In genomic region chr15:98631493-98631892, GRCm38 (mm10) we compare ENCODE assay signal across 8 mouse cellular contexts. TPM values are rescaled to one million over a fixed set of nuclear protein-coding genes. Genes with fewer than 3 reads are reported as not detected.
DNase-seq lines count a peak whose midpoint lies in the region; ATAC-seq and TF ChIP-seq lines count a peak whose summit lies in the region.

No protein-coding gene starts in this region.

- H3K9me3 ChIP-seq in forebrain, embryonic 14.5 days (replicated peaks; ENCODE audit: control insufficient read depth, low read length): no peaks in the 10 kb centered on the region
- H3K9me3 ChIP-seq in hindbrain, embryonic 14.5 days (ENCODE audit: control insufficient read depth, low read length): no peaks in the 10 kb centered on the region
- no peaks in the 10 kb centered on the region for H3K9me3 ChIP-seq in limb, embryonic 15.5 days
- H3K9me3 ChIP-seq in midbrain, embryonic 16.5 days (replicated peaks; ENCODE audit: control insufficient read depth, low read length, poor library complexity, severe bottlenecking): no peaks in the 10 kb centered on the region
- no peaks in the 10 kb centered on the region for H3K9me3 ChIP-seq in stomach, embryonic 16.5 days (replicated peaks; ENCODE audit: control insufficient read depth, low read length)

- WGBS in forebrain, embryonic 14.5 days: under 1% methylated on average over 18 of the region's 18 CpGs
- WGBS in hindbrain, embryonic 14.5 days: 0% methylated on average over 16 of the region's 18 CpGs
- under 1% methylated on average over 18 of the region's 18 CpGs for WGBS in limb, embryonic 15.5 days
- WGBS in midbrain, embryonic 16.5 days: under 1% methylated on average over 18 of the region's 18 CpGs
- under 1% methylated on average over 18 of the region's 18 CpGs for WGBS in stomach, embryonic 16.5 days

- H3K27ac ChIP-seq in left cerebral cortex, adult 2 months: no peak overlapping the region
- H3K27ac ChIP-seq in forebrain, embryonic 14.5 days (ENCODE audit: low read depth, low read length): peak overlapping the region; percentile 69; the same call in 1 of the 2 replicates
- peak overlapping the region; percentile 93 for H3K27ac ChIP-seq in hindbrain, embryonic 14.5 days
- peak overlapping the region; percentile 62; the same call in 1 of the 2 replicates for H3K27ac ChIP-seq in limb, embryonic 15.5 days
- H3K27ac ChIP-seq in midbrain, embryonic 16.5 days (ENCODE audit: low read length): peak overlapping the region; percentile 98
- peak overlapping the region; percentile 74 for H3K27ac ChIP-seq in stomach, embryonic 16.5 days (ENCODE audit: low read length)

- peak; percentile 1; the same call in 1 of the 2 replicates for ATAC-seq in forebrain, embryonic 14.5 days
- ATAC-seq in hindbrain, embryonic 14.5 days (ENCODE audit: low FRiP score): 0 out of 2 replicates have a peak, but pooled peaks have one; percentile 10
- ATAC-seq in limb, embryonic 15.5 days (ENCODE audit: insufficient number of reproducible peaks, low FRiP score, low TSS enrichment, low read depth): no peak
- ATAC-seq in midbrain, embryonic 16.5 days: 0 out of 2 replicates have a peak, but pooled peaks have one; percentile 11
- no peak for ATAC-seq in stomach, embryonic 16.5 days (ENCODE audit: insufficient read depth, low FRiP score)

- peak; percentile 52 to 71 for DNase-seq in left cerebral cortex, adult 2 months (ENCODE audit: extremely low spot score in 1 of 2, low spot score in 2 of 2)
- DNase-seq in left cerebral cortex, adult 11 months (ENCODE audit: low spot score): no peak
- DNase-seq in c-Kit-positive CD71-positive TER-119-positive erythroid progenitor cells, embryonic 14.5 days (ENCODE audit: low spot score): peak; percentile 59
- DNase-seq in forebrain, embryonic 14.5 days (ENCODE audit: low spot score): peak; percentile 67
- peak; percentile 78 for DNase-seq in hindbrain, embryonic 14.5 days (ENCODE audit: low spot score)

- H3K4me2 ChIP-seq in forebrain, embryonic 14.5 days (ENCODE audit: low read length): peak overlapping the region; percentile 87
- peak overlapping the region; percentile 68 for H3K4me2 ChIP-seq in hindbrain, embryonic 14.5 days (replicated peaks)
- peak overlapping the region; percentile 90 for H3K4me2 ChIP-seq in limb, embryonic 15.5 days
- peak overlapping the region; percentile 69 for H3K4me2 ChIP-seq in midbrain, embryonic 16.5 days (ENCODE audit: low read length)
- peak overlapping the region; percentile 95 for H3K4me2 ChIP-seq in stomach, embryonic 16.5 days (ENCODE audit: low read depth, low read length)

- H3K4me1 ChIP-seq in forebrain, embryonic 14.5 days (ENCODE audit: control insufficient read depth, insufficient read depth, low read length): peaks cover 28% of the 10 kb centered on the region
- peaks cover 41% of the 10 kb centered on the region for H3K4me1 ChIP-seq in hindbrain, embryonic 14.5 days (replicated peaks; ENCODE audit: control insufficient read depth, insufficient read depth, low read length)
- peaks cover 72% of the 10 kb centered on the region for H3K4me1 ChIP-seq in limb, embryonic 15.5 days
- peaks cover 33% of the 10 kb centered on the region for H3K4me1 ChIP-seq in midbrain, embryonic 16.5 days (ENCODE audit: control insufficient read depth, insufficient read depth, low read length)
- H3K4me1 ChIP-seq in stomach, embryonic 16.5 days (ENCODE audit: control insufficient read depth, insufficient read depth, low read length): peaks cover 53% of the 10 kb centered on the region

- peak overlapping the region; percentile 50 for H3K4me3 ChIP-seq in left cerebral cortex, adult 2 months
- H3K4me3 ChIP-seq in forebrain, embryonic 14.5 days (ENCODE audit: low read depth, low read length): peak overlapping the region; percentile 81
- peak overlapping the region; percentile 58 for H3K4me3 ChIP-seq in hindbrain, embryonic 14.5 days (replicated peaks; ENCODE audit: low read length)
- H3K4me3 ChIP-seq in limb, embryonic 15.5 days: peak overlapping the region; percentile 78
- peak overlapping the region; percentile 84 for H3K4me3 ChIP-seq in midbrain, embryonic 16.5 days (ENCODE audit: low read depth, low read length)
- peak overlapping the region; percentile 75 for H3K4me3 ChIP-seq in stomach, embryonic 16.5 days (replicated peaks; ENCODE audit: low read length)

- peaks cover 15% of the 10 kb centered on the region; the same call in 1 of the 2 replicates for H3K27me3 ChIP-seq in forebrain, embryonic 14.5 days (replicated peaks; ENCODE audit: control insufficient read depth, insufficient read depth, low read length)
- H3K27me3 ChIP-seq in hindbrain, embryonic 14.5 days (ENCODE audit: control insufficient read depth, insufficient read depth, low read length): no peaks in the 10 kb centered on the region
- peaks cover 38% of the 10 kb centered on the region for H3K27me3 ChIP-seq in limb, embryonic 15.5 days
- H3K27me3 ChIP-seq in midbrain, embryonic 16.5 days (ENCODE audit: control insufficient read depth, insufficient read depth, low read depth, low read length): no peaks in the 10 kb centered on the region
- H3K27me3 ChIP-seq in stomach, embryonic 16.5 days (ENCODE audit: control insufficient read depth, insufficient read depth, low read length): peaks cover 16% of the 10 kb centered on the region

- intact Hi-C loops in left cerebral cortex, adult 2 months (cut with DNase I): no loop called here

- 0 out of 2 replicates have a peak overlapping the region, but pooled peaks have one; percentile 95 for H3K9ac ChIP-seq in forebrain, embryonic 14.5 days (ENCODE audit: low read length)
- peak overlapping the region; percentile 81 for H3K9ac ChIP-seq in hindbrain, embryonic 14.5 days
- H3K9ac ChIP-seq in limb, embryonic 15.5 days: no peak overlapping the region
- peak overlapping the region; percentile 96 for H3K9ac ChIP-seq in midbrain, embryonic 16.5 days (ENCODE audit: low read depth, low read length)
- H3K9ac ChIP-seq in stomach, embryonic 16.5 days (ENCODE audit: low read length): peak overlapping the region; percentile 74

- no peaks in the 10 kb centered on the region for H3K36me3 ChIP-seq in forebrain, embryonic 14.5 days (ENCODE audit: control insufficient read depth, insufficient read depth, low read length)
- no peaks in the 10 kb centered on the region for H3K36me3 ChIP-seq in hindbrain, embryonic 14.5 days (replicated peaks; ENCODE audit: control insufficient read depth, insufficient read depth)
- no peaks in the 10 kb centered on the region for H3K36me3 ChIP-seq in limb, embryonic 15.5 days
- no peaks in the 10 kb centered on the region for H3K36me3 ChIP-seq in midbrain, embryonic 16.5 days (ENCODE audit: control insufficient read depth, insufficient read depth, low read length)
- H3K36me3 ChIP-seq in stomach, embryonic 16.5 days (ENCODE audit: control insufficient read depth, insufficient read depth, low read length): no peaks in the 10 kb centered on the region

- peak; percentile 92 for TF ChIP-seq CTCF in left cerebral cortex, adult 2 months (IDR thresholded peaks at IDR 0.05)

RNA-seq across cellular contexts. Expression of gene Cacnb3, which starts 0.9 kb away (rescaled TPM):
- total RNA-seq in left cerebral cortex, adult 2 months (2021): 100 to 1,000 TPM; 271 to 291 TPM
- polyA plus RNA-seq in forebrain, embryonic 14.5 days (2014; fragmentation: Nextera tagmentation; extraction: Ambion mirVana): 75.9 and 95.4 TPM in 2 replicates
- polyA plus RNA-seq in hindbrain, embryonic 14.5 days (2014; fragmentation: Nextera tagmentation; extraction: Ambion mirVana): 98.3 and 101 TPM in 2 replicates
- polyA plus RNA-seq in limb, embryonic 15.5 days (2015; fragmentation: Nextera tagmentation; extraction: Ambion mirVana): 41.4 and 46.6 TPM in 2 replicates
- 198 and 205 TPM in 2 replicates for polyA plus RNA-seq in midbrain, embryonic 16.5 days (2015; fragmentation: Nextera tagmentation; extraction: Ambion mirVana)
- 27.3 and 28.2 TPM in 2 replicates for polyA plus RNA-seq in stomach, embryonic 16.5 days (2015; fragmentation: Nextera tagmentation; extraction: Ambion mirVana)

RNA-seq across cellular contexts. Expression of gene Adcy6, which starts 21.6 kb away (rescaled TPM):
- 10 to 100 TPM; 52.7 to 57.4 TPM for total RNA-seq in left cerebral cortex, adult 2 months (2021)
- 6.4 and 10.4 TPM in 2 replicates for polyA plus RNA-seq in forebrain, embryonic 14.5 days (2014; fragmentation: Nextera tagmentation; extraction: Ambion mirVana)
- 8.4 and 11.0 TPM in 2 replicates for polyA plus RNA-seq in hindbrain, embryonic 14.5 days (2014; fragmentation: Nextera tagmentation; extraction: Ambion mirVana)
- polyA plus RNA-seq in limb, embryonic 15.5 days (2015; fragmentation: Nextera tagmentation; extraction: Ambion mirVana): 15.1 and 15.8 TPM in 2 replicates
- 9.9 and 10.2 TPM in 2 replicates for polyA plus RNA-seq in midbrain, embryonic 16.5 days (2015; fragmentation: Nextera tagmentation; extraction: Ambion mirVana)
- 15.2 and 17.8 TPM in 2 replicates for polyA plus RNA-seq in stomach, embryonic 16.5 days (2015; fragmentation: Nextera tagmentation; extraction: Ambion mirVana)

RNA-seq across cellular contexts. Expression of gene Ddx23, which starts 31.2 kb away (rescaled TPM):
- total RNA-seq in left cerebral cortex, adult 2 months (2021): 10 to 100 TPM; 84.4 to 90.2 TPM
- 18.2 and 24.3 TPM in 2 replicates for polyA plus RNA-seq in forebrain, embryonic 14.5 days (2014; fragmentation: Nextera tagmentation; extraction: Ambion mirVana)
- polyA plus RNA-seq in hindbrain, embryonic 14.5 days (2014; fragmentation: Nextera tagmentation; extraction: Ambion mirVana): 22.5 and 24.2 TPM in 2 replicates
- 18.5 and 24.7 TPM in 2 replicates for polyA plus RNA-seq in limb, embryonic 15.5 days (2015; fragmentation: Nextera tagmentation; extraction: Ambion mirVana)
- polyA plus RNA-seq in midbrain, embryonic 16.5 days (2015; fragmentation: Nextera tagmentation; extraction: Ambion mirVana): 17.8 and 18.9 TPM in 2 replicates
- 17.0 and 18.6 TPM in 2 replicates for polyA plus RNA-seq in stomach, embryonic 16.5 days (2015; fragmentation: Nextera tagmentation; extraction: Ambion mirVana)

RNA-seq across cellular contexts. Expression of gene Rnd1, which starts 45.8 kb away (rescaled TPM):
- 10 to 100 TPM; 27.4 to 27.7 TPM for total RNA-seq in left cerebral cortex, adult 2 months (2021)
- polyA plus RNA-seq in forebrain, embryonic 14.5 days (2014; fragmentation: Nextera tagmentation; extraction: Ambion mirVana): 6.3 and 6.8 TPM in 2 replicates
- polyA plus RNA-seq in hindbrain, embryonic 14.5 days (2014; fragmentation: Nextera tagmentation; extraction: Ambion mirVana): 6.0 and 6.1 TPM in 2 replicates
- 0.71 and 0.95 TPM in 2 replicates for polyA plus RNA-seq in limb, embryonic 15.5 days (2015; fragmentation: Nextera tagmentation; extraction: Ambion mirVana)
- 15.5 and 19.8 TPM in 2 replicates for polyA plus RNA-seq in midbrain, embryonic 16.5 days (2015; fragmentation: Nextera tagmentation; extraction: Ambion mirVana)
- polyA plus RNA-seq in stomach, embryonic 16.5 days (2015; fragmentation: Nextera tagmentation; extraction: Ambion mirVana): 0.91 and 0.99 TPM in 2 replicates

Comparison
In these comparisons a context has a peak if more than half of its experiments do, and no peak if none do; other contexts are left out.
1. ATAC-seq: peak in forebrain, embryonic 14.5 days (single experiment), hindbrain, embryonic 14.5 days (single experiment) and midbrain, embryonic 16.5 days (single experiment); none in limb, embryonic 15.5 days (single experiment) and stomach, embryonic 16.5 days (single experiment).
2. Peak in every context shown above with its lines, with median percentiles within 50 percentile points of each other: H3K4me3 ChIP-seq and H3K4me2 ChIP-seq.